ENCODE assay signal across 19 mouse cellular contexts in genomic region chr6:146235165-146235564, GRCm38 (mm10).
DNase-seq lines count a peak whose midpoint lies in the region; ATAC-seq and TF ChIP-seq lines count a peak whose summit lies in the region.
"Had no signal": no experiment of that assay in that cellular context is flagged by ENCODE, and none has a peak within 500 bp of the region (broad histone marks: within the 10 kb centered on the region; RNA-seq: fewer than 3 reads in every experiment).

No protein-coding gene starts in this region.

- DNase-seq in forebrain, embryonic 11.5 days (ENCODE audit: low spot score) = no peak
- peak; percentile 52 for DNase-seq in brain, adult 2 months (ENCODE audit: low read depth, low spot score)
- DNase-seq in midbrain, postnatal 0 days (ENCODE audit: low spot score) = peak; percentile 42
- no peak for DNase-seq in kidney, postnatal 10 days
- DNase-seq: adrenal gland, postnatal 25 days; cerebellum, adult 18-20 months; gastrocnemius, postnatal 36 days; kidney, adult 18-20 months; liver, postnatal 0 days; lung, postnatal 10 days; right cerebral cortex, postnatal 25 days; thymus, adult 18-20 months; thymus, postnatal 4 days had no signal

- 26% methylated on average over 3 of the region's 3 CpGs for WGBS in forebrain, embryonic 16.5 days
- WGBS in forebrain, embryonic 11.5 days = 67% methylated on average over 3 of the region's 3 CpGs
- WGBS in hindbrain, embryonic 15.5 days = 37% methylated on average over 3 of the region's 3 CpGs
- WGBS in midbrain, postnatal 0 days = 10% methylated on average over 3 of the region's 3 CpGs

- H3K27me3 ChIP-seq in forebrain, embryonic 16.5 days (replicated peaks; ENCODE audit: control insufficient read depth, insufficient read depth, low read length) = no peaks in the 10 kb centered on the region
- H3K27me3 ChIP-seq in forebrain, embryonic 11.5 days (ENCODE audit: control insufficient read depth, insufficient read depth, low read length) = no peaks in the 10 kb centered on the region
- no peaks in the 10 kb centered on the region for H3K27me3 ChIP-seq in hindbrain, embryonic 15.5 days
- no peaks in the 10 kb centered on the region for H3K27me3 ChIP-seq in midbrain, postnatal 0 days (ENCODE audit: insufficient read depth, low read length)
- H3K27me3 ChIP-seq: CH12.LX; stomach, embryonic 15.5 days had no signal

- no peak for ATAC-seq in forebrain, embryonic 16.5 days
- ATAC-seq in forebrain, embryonic 11.5 days (replicated peaks; ENCODE audit: low FRiP score) = no peak
- peak; percentile 75 for ATAC-seq in hindbrain, embryonic 15.5 days (ENCODE audit: low FRiP score, low read depth)
- ATAC-seq in midbrain, postnatal 0 days (ENCODE audit: low FRiP score) = peak; percentile 47; the same call in 1 of the 2 replicates
- ATAC-seq in erythroid progenitor cell, adult 5-6 weeks (replicated peaks; ENCODE audit: low FRiP score, poor library complexity, severe bottlenecking) = no peak
- ATAC-seq: liver, postnatal 0 days had no signal

- H3K4me1 ChIP-seq in forebrain, embryonic 16.5 days (replicated peaks; ENCODE audit: control insufficient read depth, insufficient read depth, low read length) = peaks cover 6% of the 10 kb centered on the region; the same call in 1 of the 2 replicates
- no peaks in the 10 kb centered on the region for H3K4me1 ChIP-seq in forebrain, embryonic 11.5 days (replicated peaks; ENCODE audit: control insufficient read depth, insufficient read depth, low read length)
- H3K4me1 ChIP-seq in hindbrain, embryonic 15.5 days (replicated peaks) = peaks cover 15% of the 10 kb centered on the region
- no peaks in the 10 kb centered on the region for H3K4me1 ChIP-seq in midbrain, postnatal 0 days (ENCODE audit: insufficient read depth, low read length)
- H3K4me1 ChIP-seq: stomach, embryonic 15.5 days had no signal

- H3K9ac ChIP-seq in forebrain, embryonic 16.5 days (replicated peaks; ENCODE audit: low read depth, low read length) = no peak overlapping the region
- H3K9ac ChIP-seq in forebrain, embryonic 11.5 days (ENCODE audit: low read length) = no peak overlapping the region
- H3K9ac ChIP-seq in hindbrain, embryonic 15.5 days = no peak overlapping the region
- H3K9ac ChIP-seq in midbrain, postnatal 0 days (replicated peaks; ENCODE audit: low read length, poor library complexity, severe bottlenecking) = no peak overlapping the region
- H3K9ac ChIP-seq: liver, postnatal 0 days; stomach, embryonic 15.5 days had no signal

- no peak for TF ChIP-seq CTCF in midbrain, postnatal 0 days (IDR thresholded peaks at IDR 0.05)

- H3K4me2 ChIP-seq in forebrain, embryonic 16.5 days (ENCODE audit: low read length) = no peak overlapping the region
- no peak overlapping the region for H3K4me2 ChIP-seq in forebrain, embryonic 11.5 days (ENCODE audit: low read depth, low read length, severe bottlenecking)
- no peak overlapping the region for H3K4me2 ChIP-seq in hindbrain, embryonic 15.5 days
- H3K4me2 ChIP-seq in midbrain, postnatal 0 days (ENCODE audit: low read depth, low read length, poor library complexity, severe bottlenecking) = no peak overlapping the region
- H3K4me2 ChIP-seq: stomach, embryonic 15.5 days had no signal

- H3K36me3 ChIP-seq in forebrain, embryonic 16.5 days (ENCODE audit: control insufficient read depth, insufficient read depth) = no peaks in the 10 kb centered on the region
- no peaks in the 10 kb centered on the region for H3K36me3 ChIP-seq in forebrain, embryonic 11.5 days (ENCODE audit: control insufficient read depth, insufficient read depth, low read length)
- no peaks in the 10 kb centered on the region for H3K36me3 ChIP-seq in hindbrain, embryonic 15.5 days
- no peaks in the 10 kb centered on the region for H3K36me3 ChIP-seq in midbrain, postnatal 0 days (ENCODE audit: insufficient read depth, low read length)
- H3K36me3 ChIP-seq: stomach, embryonic 15.5 days had no signal

- no peaks in the 10 kb centered on the region; the same call in 1 of the 2 replicates for H3K9me3 ChIP-seq in forebrain, embryonic 16.5 days (ENCODE audit: control insufficient read depth, low read length)
- no peaks in the 10 kb centered on the region for H3K9me3 ChIP-seq in forebrain, embryonic 11.5 days (ENCODE audit: control insufficient read depth, low read length)
- H3K9me3 ChIP-seq in hindbrain, embryonic 15.5 days = no peaks in the 10 kb centered on the region
- H3K9me3 ChIP-seq in midbrain, postnatal 0 days (ENCODE audit: low read length) = no peaks in the 10 kb centered on the region
- H3K9me3 ChIP-seq: stomach, embryonic 15.5 days had no signal

- peak overlapping the region; percentile 37 for H3K27ac ChIP-seq in forebrain, embryonic 16.5 days (ENCODE audit: low read length)
- H3K27ac ChIP-seq in forebrain, embryonic 11.5 days (ENCODE audit: low read depth, low read length) = no peak overlapping the region
- H3K27ac ChIP-seq in hindbrain, embryonic 15.5 days (replicated peaks) = peak overlapping the region; percentile 72
- peak overlapping the region; percentile 39 for H3K27ac ChIP-seq in midbrain, postnatal 0 days (ENCODE audit: low read depth, low read length)
- H3K27ac ChIP-seq: kidney, postnatal 0 days; stomach, embryonic 15.5 days had no signal

- H3K4me3 ChIP-seq in forebrain, embryonic 16.5 days (replicated peaks; ENCODE audit: low read length) = no peak overlapping the region
- H3K4me3 ChIP-seq in forebrain, embryonic 11.5 days (ENCODE audit: low read depth, low read length) = no peak overlapping the region
- H3K4me3 ChIP-seq in hindbrain, embryonic 15.5 days = no peak overlapping the region
- H3K4me3 ChIP-seq in midbrain, postnatal 0 days (ENCODE audit: low read depth, low read length) = no peak overlapping the region
- H3K4me3 ChIP-seq: stomach, embryonic 15.5 days had no signal

Comparison
In these comparisons a context has a peak if more than half of its experiments do, and no peak if none do; other contexts are left out.
1. ATAC-seq: peak in hindbrain, embryonic 15.5 days (single experiment) and midbrain, postnatal 0 days (single experiment); none in forebrain, embryonic 16.5 days (single experiment), forebrain, embryonic 11.5 days (single experiment) and erythroid progenitor cell, adult 5-6 weeks (single experiment).
2. DNase-seq: peak in brain, adult 2 months (single experiment) and midbrain, postnatal 0 days (single experiment); none in forebrain, embryonic 11.5 days (single experiment) and kidney, postnatal 10 days (single experiment).